Mouse (Mus musculus) ES-Bruce4 (cell line): Measurements from ENCODE around the gene Cdk5rap2.

Experiments used
- CTCF ChIP-seq: IDR thresholded peaks from one replicate; pipeline ENCODE4 v1.8.1; 2011; ENCODE audit warnings: low read depth, low read length
- EP300 ChIP-seq: IDR thresholded peaks from 2 replicates; pipeline ENCODE4 v1.6.1; 2011; ENCODE audit warnings: low read depth, low read length; ENCODE audit not compliant: insufficient read depth
- POLR2A ChIP-seq: IDR thresholded peaks from one replicate; pipeline ENCODE4 v1.8.1; 2011; ENCODE audit warnings: low read length; ENCODE audit not compliant: insufficient read depth

- TF ChIP-seq POLR2A (no peak), CTCF (no peak), EP300 (no peak)
Measured at GRCm38 (mm10) chr4:70267213-70267906, 142.9 kb downstream of the Cdk5rap2 start.
